Mouse (Mus musculus) liver, postnatal 0 days (tissue): ENCODE results near the gene Dtx2. TPM values are rescaled to one million over a fixed set of nuclear protein-coding genes. Genes with fewer than 3 reads are reported as not detected.

Source experiments
- ATAC-seq: fragments of 200-750 bp; cut with Nextera tagmentation; 2 replicates; pipeline ENCODE4 v1.8.0; 2017; ENCODE audit warnings: mild to moderate bottlenecking, moderate library complexity
- DNase-seq: peaks from one replicate; pipeline ENCODE4 v3.0.0-alpha.2; 2016
- H3K27ac ChIP-seq: fragments of 300-500 bp; sonication (generic); 2 replicates; pipeline ENCODE4 v1.5.1; 2014; ENCODE audit warnings: antibody characterized with exemption, moderate library complexity, mild to moderate bottlenecking, low read depth
- H3K27me3 ChIP-seq: fragments of 300-500 bp; sonication (generic); 2 replicates; pipeline ENCODE4 v1.6.1; 2014; ENCODE audit warnings: low read length, control low read depth, mixed read lengths; ENCODE audit not compliant: insufficient read depth
- H3K36me3 ChIP-seq: fragments of 300-500 bp; sonication (generic); replicated peaks from 2 replicates; pipeline ENCODE4 v1.6.1; 2014; ENCODE audit warnings: mild to moderate bottlenecking, control low read depth, low read length, moderate library complexity, mixed read lengths; ENCODE audit not compliant: insufficient read depth
- H3K4me1 ChIP-seq: fragments of 300-500 bp; sonication (generic); 2 replicates; pipeline ENCODE4 v1.6.1; 2014; ENCODE audit warnings: antibody characterized with exemption, mild to moderate bottlenecking, control low read depth; ENCODE audit not compliant: insufficient read depth
- H3K4me2 ChIP-seq: fragments of 300-500 bp; sonication (generic); 2 replicates; pipeline ENCODE4 v1.6.1; 2014; ENCODE audit warnings: low read depth, mild to moderate bottlenecking, low read length, moderate library complexity, mixed read lengths
- H3K4me3 ChIP-seq: fragments of 300-500 bp; sonication (generic); 2 replicates; pipeline ENCODE4 v1.5.1; 2014; ENCODE audit warnings: low read depth, low read length
- H3K9ac ChIP-seq: fragments of 300-500 bp; sonication (generic); replicated peaks from 2 replicates; pipeline ENCODE4 v1.6.1; 2014; ENCODE audit warnings: mild to moderate bottlenecking, moderate library complexity
- H3K9me3 ChIP-seq: fragments of 300-500 bp; sonication (generic); 2 replicates; pipeline ENCODE4 v1.6.1; 2016; ENCODE audit warnings: mild to moderate bottlenecking, control low read depth, low read length, mixed read lengths
- CTCF ChIP-seq: sonication (generic); IDR thresholded peaks from 2 replicates; pipeline ENCODE4 v1.5.1; 2016; ENCODE audit warnings: antibody characterized with exemption, low read depth
- EP300 ChIP-seq: IDR thresholded peaks from 2 replicates; pipeline ENCODE4 v1.6.1; 2016; ENCODE audit warnings: antibody characterized with exemption, low read depth, mild to moderate bottlenecking
- WGBS: fragments of 180-500 bp; shearing (Covaris S2); extraction: QIAGEN DNeasy Blood & Tissue Kit; methylation state at CpG from one replicate; pipeline ENCODE4 v1.1.7; 2014; ENCODE audit not compliant: insufficient replicate concordance; 5-methylcytosine and 5-hydroxymethylcytosine counted together
- polyA plus RNA-seq: library from polyadenylated mRNA; unstranded; fragments of >200 nt; fragmentation: Nextera tagmentation; extraction: Ambion mirVana; gene quantifications from 2 replicates; pipeline ENCODE4 v1.2.1, GENCODE M21; 2015

Dtx2 gene
- polyA plus RNA-seq, 1 experiment from 2014 or later, result 4.8 TPM

DNA sequence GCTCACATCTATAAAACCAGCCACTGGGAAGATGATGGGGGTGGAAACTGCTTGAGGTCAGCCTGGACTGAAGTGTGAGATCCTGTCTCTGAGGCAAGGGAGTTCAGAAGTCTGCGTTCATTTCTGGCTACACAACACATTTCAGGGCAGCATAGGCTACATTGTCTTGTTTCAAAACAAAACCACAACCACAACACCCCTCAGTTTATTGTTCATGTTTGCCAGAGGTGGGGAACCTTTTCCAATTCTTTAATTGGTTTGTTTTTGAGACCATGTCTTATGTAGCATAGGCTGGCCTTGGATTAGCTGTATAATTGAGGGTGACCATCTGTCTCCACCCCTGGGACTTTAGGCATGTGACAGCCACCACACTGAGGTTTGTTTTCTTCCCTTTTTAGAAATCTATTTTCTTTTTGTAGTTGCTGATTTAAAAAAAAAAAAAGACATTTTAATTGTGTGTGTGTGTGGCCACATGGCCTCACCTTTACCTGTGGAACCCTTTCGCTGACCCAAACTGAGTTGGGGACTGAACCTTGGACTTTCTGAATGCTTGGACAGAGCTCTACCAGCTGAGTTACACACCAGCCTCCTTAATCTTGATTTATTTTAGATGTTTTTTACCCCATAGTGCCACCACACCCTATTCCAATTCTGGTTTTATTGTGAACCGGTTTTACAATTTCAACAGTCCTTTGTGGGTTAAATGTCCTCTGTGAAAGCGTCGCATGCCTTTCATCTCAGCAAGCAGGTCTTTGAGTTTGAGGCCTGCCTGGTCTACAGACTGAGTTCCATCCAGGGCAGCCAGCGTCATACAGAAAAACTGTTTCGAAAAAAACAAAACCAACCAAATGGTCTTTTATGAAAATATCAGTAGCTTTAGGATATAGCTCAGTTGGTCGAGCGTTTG, 38.0 kb upstream of the Dtx2 start:
- Histone ChIP-seq H3K4me1 (peaks cover 41% of the 10 kb centered on the region), H3K9me3 (no peaks in the 10 kb centered on the region), H3K4me3 (no peak overlapping the region), H3K9ac (peak overlapping the region; percentile 23), H3K27me3 (no peaks in the 10 kb centered on the region), H3K36me3 (no peaks in the 10 kb centered on the region), H3K27ac (peak overlapping the region; percentile 86), H3K4me2 (peak overlapping the region; percentile 63)
- ATAC-seq, result no peak
- TF ChIP-seq CTCF (no peak), EP300 (no peak)
- DNase-seq, result no peak
- WGBS, result 74% methylated on average over 9 of the region's 9 CpGs

DNA sequence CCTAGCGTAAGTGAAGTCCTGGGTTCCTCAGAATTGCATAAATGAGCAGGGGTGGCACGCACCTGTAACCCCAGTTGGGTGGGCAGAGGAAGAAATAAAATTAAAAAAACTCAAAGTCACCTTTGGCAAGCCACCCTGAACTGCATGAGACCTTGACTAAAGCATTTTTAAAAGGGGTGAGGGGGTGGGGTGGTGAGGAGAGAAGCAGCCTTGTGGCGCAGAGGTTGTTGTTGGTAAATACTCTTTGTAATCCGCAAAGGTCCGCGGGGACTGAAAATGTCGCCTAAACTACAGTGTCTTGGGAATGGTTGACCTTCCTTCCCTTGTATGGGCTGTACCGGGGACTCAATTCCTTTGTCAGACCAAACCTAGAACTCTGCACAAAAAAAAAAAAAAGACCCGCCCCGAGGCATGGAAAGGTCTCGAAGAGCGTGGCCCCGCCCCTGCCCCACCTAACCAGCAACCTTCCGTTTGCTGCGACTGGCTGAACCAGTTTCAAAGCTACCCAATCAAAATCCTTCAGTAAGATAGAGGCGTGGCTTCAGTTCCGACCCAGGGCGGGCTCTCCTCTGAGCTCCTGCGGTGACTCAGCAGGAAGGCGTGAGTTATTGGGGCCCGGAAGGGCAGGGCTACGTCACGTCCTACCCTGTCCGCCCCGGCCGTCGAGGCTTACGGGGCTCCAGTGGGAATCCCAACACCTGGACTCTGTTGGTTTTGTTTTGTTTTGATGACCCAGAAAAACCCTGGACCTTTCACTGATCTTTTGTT, 37.2 kb upstream of the Dtx2 start:
- Histone ChIP-seq H3K4me1 (peaks cover 44% of the 10 kb centered on the region), H3K27ac (peak overlapping the region; percentile 86), H3K27me3 (no peaks in the 10 kb centered on the region), H3K4me2 (peak overlapping the region; percentile 63), H3K4me3 (peak overlapping the region; percentile 21), H3K36me3 (no peaks in the 10 kb centered on the region), H3K9ac (peak overlapping the region; percentile 23), H3K9me3 (no peaks in the 10 kb centered on the region)
- peak; percentile 95 for DNase-seq
- TF ChIP-seq EP300 (peak; percentile 64; the same call in 1 of the 2 replicates), CTCF (no peak)
- peak; percentile 78 for ATAC-seq
- 8% methylated on average over 28 of the region's 28 CpGs for WGBS

DNA sequence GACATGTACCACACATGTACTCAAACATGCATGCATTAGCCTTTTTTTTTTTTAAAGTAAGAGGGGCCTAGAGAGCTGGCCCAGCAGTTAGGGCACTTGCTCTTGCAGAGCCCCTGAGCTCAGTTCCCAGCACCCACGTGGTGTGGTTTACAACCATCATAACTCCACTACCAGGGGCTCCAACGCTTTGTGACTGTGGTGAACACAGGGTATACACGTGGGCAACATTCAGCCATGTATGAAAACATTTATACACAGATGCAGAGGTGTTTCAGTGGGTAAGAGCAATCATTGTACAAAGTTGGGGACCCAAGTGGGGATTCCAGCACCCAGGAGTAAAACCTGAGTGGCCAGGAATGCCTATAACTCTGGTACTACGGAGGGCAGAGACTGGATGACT, 36.2 kb upstream of the Dtx2 start:
- no peak for TF ChIP-seq CTCF
- no peak for TF ChIP-seq EP300
- Histone ChIP-seq H3K4me2 (peak overlapping the region; percentile 63; the same call in 1 of the 2 replicates), H3K4me3 (no peak overlapping the region), H3K36me3 (no peaks in the 10 kb centered on the region), H3K9ac (no peak overlapping the region), H3K4me1 (peaks cover 50% of the 10 kb centered on the region), H3K27me3 (no peaks in the 10 kb centered on the region), H3K9me3 (no peaks in the 10 kb centered on the region), H3K27ac (peak overlapping the region; percentile 86)
- WGBS, result 91% methylated on average over 4 of the region's 4 CpGs
- ATAC-seq (no peak), DNase-seq (no peak)

DNA sequence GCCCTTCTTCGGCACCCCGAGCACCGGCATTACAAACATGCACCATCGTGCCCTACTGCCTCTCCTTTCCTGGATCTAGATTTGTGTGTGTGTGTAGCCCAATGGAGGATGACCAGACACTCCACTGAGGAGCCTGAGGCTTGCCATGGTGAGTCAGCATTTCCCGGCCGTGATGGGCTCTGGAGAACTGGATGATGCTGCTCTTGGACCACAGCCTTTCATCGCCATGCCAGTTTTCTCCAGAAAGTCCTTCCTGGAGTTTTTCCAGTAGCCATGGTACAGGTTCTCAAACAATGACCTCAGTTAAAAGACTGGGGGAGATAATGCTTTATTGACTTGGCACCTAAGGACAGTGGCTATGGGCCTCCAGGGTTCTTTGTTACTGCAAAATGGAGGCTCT, 34.7 kb upstream of the Dtx2 start:
- H3K4me1 ChIP-seq, result peaks cover 51% of the 10 kb centered on the region

DNA sequence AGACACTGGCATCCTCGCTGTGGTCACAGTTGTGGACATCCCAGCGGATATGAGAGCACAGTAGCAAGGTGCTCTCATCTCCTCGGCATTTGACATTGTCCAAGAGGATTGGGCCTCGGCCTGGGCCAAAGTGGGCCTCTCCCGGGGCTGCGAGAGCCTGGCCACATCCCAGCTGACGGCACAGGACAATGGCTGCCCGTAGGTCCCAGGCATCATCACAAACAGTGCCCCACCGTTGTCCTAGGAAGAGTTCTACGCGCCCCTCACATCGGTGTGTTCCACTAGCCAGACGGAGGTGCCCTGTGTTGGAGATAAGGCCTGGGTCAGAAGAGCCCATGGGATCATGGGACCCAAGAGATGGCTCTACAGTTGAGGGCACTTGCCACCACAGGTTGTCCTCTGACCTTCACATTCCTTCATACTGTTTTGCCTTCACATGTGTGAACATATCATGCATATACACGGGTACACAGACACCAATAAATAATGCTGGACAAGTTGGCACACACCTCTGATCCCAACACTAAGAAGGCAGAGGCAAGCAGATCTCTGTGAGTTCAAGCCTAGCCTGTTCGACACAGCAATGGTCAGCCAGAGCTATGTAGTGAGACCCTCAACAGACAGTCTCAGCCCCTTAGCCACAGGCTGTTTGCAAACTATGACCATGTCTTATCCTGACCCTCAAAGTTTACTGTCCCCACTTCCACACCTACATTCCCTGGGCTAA, 33.5 kb upstream of the Dtx2 start:
- H3K36me3 ChIP-seq, result no peaks in the 10 kb centered on the region
- WGBS, result 88% methylated on average over 15 of the region's 15 CpGs
- H3K27me3 ChIP-seq, result no peaks in the 10 kb centered on the region
- H3K4me2 ChIP-seq, result peak overlapping the region; percentile 89
- H3K27ac ChIP-seq, result peak overlapping the region; percentile 98
- peaks cover 55% of the 10 kb centered on the region for H3K4me1 ChIP-seq
- no peaks in the 10 kb centered on the region for H3K9me3 ChIP-seq
- H3K4me3 ChIP-seq, result peak overlapping the region; percentile 52
- TF ChIP-seq CTCF, result no peak
- TF ChIP-seq EP300, result no peak
- no peak for DNase-seq
- ATAC-seq, result no peak
- H3K9ac ChIP-seq, result peak overlapping the region; percentile 72

More for the DNA sequence above, 34.7 kb upstream of the Dtx2 start:
- H3K4me3 ChIP-seq, result no peak overlapping the region
- H3K27me3 ChIP-seq, result no peaks in the 10 kb centered on the region
- H3K9me3 ChIP-seq, result no peaks in the 10 kb centered on the region
- WGBS, result 95% methylated on average over 7 of the region's 7 CpGs
- H3K36me3 ChIP-seq, result no peaks in the 10 kb centered on the region
- H3K27ac ChIP-seq, result no peak overlapping the region
- no peak overlapping the region for H3K4me2 ChIP-seq
- no peak overlapping the region for H3K9ac ChIP-seq
- ATAC-seq, result no peak
- no peak for DNase-seq
- TF ChIP-seq EP300 (no peak), CTCF (no peak)
